Mouse (Mus musculus) kidney, adult 8-10 months (tissue): ENCODE data around the gene Cyp27a1.

Experiments
- DNase-seq, 2 experiments: peaks; one replicate each; pipeline ENCODE4 v3.0.0; 2022

The Cyp27a1 gene

GRCm38 (mm10) chr1:74719281-74719680 lies 5.9 kb downstream of the Cyp27a1 start:
- DNase-seq = no peak

GRCm38 (mm10) chr1:74721657-74722056 lies 8.3 kb downstream of the Cyp27a1 start:
- DNase-seq = no peak

- peak in 1 of 2 experiments; percentile 49 for DNase-seq
Observed at GRCm38 (mm10) chr1:74723748-74724147, 10.4 kb downstream of the Cyp27a1 start.

- DNase-seq = no peak
Observed at GRCm38 (mm10) chr1:74726114-74726513, 12.7 kb downstream of the Cyp27a1 start.

GRCm38 (mm10) chr1:74726674-74727073 lies 13.3 kb downstream of the Cyp27a1 start:
- DNase-seq = no peak

GRCm38 (mm10) chr1:74728446-74728845 lies 15.1 kb downstream of the Cyp27a1 start:
- DNase-seq = no peak

GRCm38 (mm10) chr1:74736977-74737376 lies 23.6 kb downstream of the Cyp27a1 start:
- DNase-seq = no peak

GRCm38 (mm10) chr1:74737500-74737899 lies 24.1 kb downstream of the Cyp27a1 start:
- DNase-seq = no peak

GRCm38 (mm10) chr1:74740846-74741245 lies 27.5 kb downstream of the Cyp27a1 start:
- no peak for DNase-seq

- DNase-seq = no peak
Observed at GRCm38 (mm10) chr1:74747335-74747734, 34.0 kb downstream of the Cyp27a1 start.

GRCm38 (mm10) chr1:74748643-74749271 lies 35.4 kb downstream of the Cyp27a1 start, which contains the start of gene Prkag3:
Gene Prkag3, minus strand, starts transcription at chr1:74749221.
- peak; percentile 45 to 79 for DNase-seq

GRCm38 (mm10) chr1:74749301-74749700 lies 35.9 kb downstream of the Cyp27a1 start:
- peak; percentile 80 to 83 for DNase-seq

- DNase-seq = peak; percentile 90 to 94
Observed at GRCm38 (mm10) chr1:74750683-74751082, 37.3 kb downstream of the Cyp27a1 start.

GRCm38 (mm10) chr1:74752150-74752549 lies 38.8 kb downstream of the Cyp27a1 start:
- DNase-seq = no peak

GRCm38 (mm10) chr1:74752833-74753232 lies 39.5 kb downstream of the Cyp27a1 start:
- DNase-seq = no peak

GRCm38 (mm10) chr1:74753266-74753974 lies 40.0 kb downstream of the Cyp27a1 start:
- no peak for DNase-seq

GRCm38 (mm10) chr1:74754175-74754785 lies 40.9 kb downstream of the Cyp27a1 start:
- peak; percentile 38 to 49 for DNase-seq

GRCm38 (mm10) chr1:74759773-74760172 lies 46.4 kb downstream of the Cyp27a1 start:
- peak; percentile 61 to 68 for DNase-seq

GRCm38 (mm10) chr1:74763081-74763480 lies 49.7 kb downstream of the Cyp27a1 start:
- peak; percentile 57 to 75 for DNase-seq

- DNase-seq = no peak
Observed at GRCm38 (mm10) chr1:74770727-74771466, 57.5 kb downstream of the Cyp27a1 start.

GRCm38 (mm10) chr1:74771467-74771844 lies 58.1 kb downstream of the Cyp27a1 start:
- no peak for DNase-seq

- no peak for DNase-seq
Observed at GRCm38 (mm10) chr1:74771845-74771930, 58.3 kb downstream of the Cyp27a1 start, which contains the start of gene Wnt6. Gene Wnt6, plus strand, starts transcription at chr1:74771892.

- no peak for DNase-seq
Observed at GRCm38 (mm10) chr1:74771931-74772620, 58.7 kb downstream of the Cyp27a1 start.
